Mouse (Mus musculus) midbrain, embryonic 13.5 days (tissue): ENCODE data around the gene Kansl1l. TPM values are rescaled to one million over a fixed set of nuclear protein-coding genes. Genes with fewer than 3 reads are reported as not detected.
A peak's percentile ranks its signal among the peaks of the same experiment; 100 is the strongest.

Experiments
- ATAC-seq: fragments of 200-750 bp; cut with Nextera tagmentation; 2 replicates; pipeline ENCODE4 v1.8.0; 2017; ENCODE audit warnings: mild to moderate bottlenecking, moderate TSS enrichment, moderate library complexity
- H3K27ac ChIP-seq: fragments of 300-500 bp; sonication (generic); 2 replicates; pipeline ENCODE4 v1.5.1; 2015; ENCODE audit warnings: inconsistent platforms, mild to moderate bottlenecking, moderate library complexity
- H3K27me3 ChIP-seq: fragments of 300-500 bp; sonication (generic); 2 replicates; pipeline ENCODE4 v1.6.1; 2015; ENCODE audit warnings: mild to moderate bottlenecking, inconsistent platforms
- H3K36me3 ChIP-seq: fragments of 300-500 bp; sonication (generic); 2 replicates; pipeline ENCODE4 v1.6.1; 2015; ENCODE audit warnings: mild to moderate bottlenecking, inconsistent platforms
- H3K4me1 ChIP-seq: fragments of 300-500 bp; sonication (generic); replicated peaks from 2 replicates; pipeline ENCODE4 v1.6.1; 2015; ENCODE audit warnings: inconsistent platforms
- H3K4me2 ChIP-seq: fragments of 300-500 bp; sonication (generic); replicated peaks from 2 replicates; pipeline ENCODE4 v1.6.1; 2015; ENCODE audit warnings: moderate library complexity, mild to moderate bottlenecking, inconsistent platforms
- H3K4me3 ChIP-seq: fragments of 300-500 bp; sonication (generic); replicated peaks from 2 replicates; pipeline ENCODE4 v1.5.1; 2015; ENCODE audit warnings: mild to moderate bottlenecking, inconsistent platforms
- H3K9ac ChIP-seq: fragments of 300-500 bp; sonication (generic); replicated peaks from 2 replicates; pipeline ENCODE4 v1.6.1; 2015; ENCODE audit warnings: mild to moderate bottlenecking, inconsistent platforms
- H3K9me3 ChIP-seq: fragments of 300-500 bp; sonication (generic); 2 replicates; pipeline ENCODE4 v1.6.1; 2016; ENCODE audit warnings: mild to moderate bottlenecking, inconsistent platforms
- WGBS: fragments of 180-500 bp; shearing (Covaris S2); methylation state at CpG from one replicate; pipeline ENCODE4 v1.1.7; 2015; 5-methylcytosine and 5-hydroxymethylcytosine counted together
- polyA plus RNA-seq: library from polyadenylated mRNA; unstranded; fragments of >200 nt; fragmentation: Nextera tagmentation; extraction: Ambion mirVana; gene quantifications from 2 replicates; pipeline ENCODE4 v1.2.1, GENCODE M21; 2015

Kansl1l gene
- polyA plus RNA-seq, 1 experiment from 2014 or later = 14.2 TPM

- WGBS = 67% methylated on average over 8 of the region's 8 CpGs
These were observed 124.5 kb downstream of the Kansl1l start for GRCm38 (mm10) chr1:66692780-66693392.

GRCm38 (mm10) chr1:66692308-66692707 is 125.1 kb downstream of the Kansl1l start:
- H3K27ac ChIP-seq = no peak overlapping the region
- no peak overlapping the region for H3K4me2 ChIP-seq
- no peak overlapping the region for H3K9ac ChIP-seq
- no peaks in the 10 kb centered on the region for H3K36me3 ChIP-seq
- peak; percentile 43; the same call in 1 of the 2 replicates for ATAC-seq
- peaks cover 6% of the 10 kb centered on the region for H3K4me1 ChIP-seq
- WGBS = 81% methylated on average over 1 of the region's 1 CpGs
- no peak overlapping the region for H3K4me3 ChIP-seq
- H3K9me3 ChIP-seq = no peaks in the 10 kb centered on the region
- H3K27me3 ChIP-seq = no peaks in the 10 kb centered on the region

More at GRCm38 (mm10) chr1:66692780-66693392, 124.5 kb downstream of the Kansl1l start:
- no peak overlapping the region for H3K4me3 ChIP-seq
- no peaks in the 10 kb centered on the region for H3K9me3 ChIP-seq
- no peaks in the 10 kb centered on the region for H3K27me3 ChIP-seq
- peaks cover 6% of the 10 kb centered on the region for H3K4me1 ChIP-seq
- H3K27ac ChIP-seq = no peak overlapping the region
- no peaks in the 10 kb centered on the region for H3K36me3 ChIP-seq
- H3K9ac ChIP-seq = no peak overlapping the region
- no peak overlapping the region for H3K4me2 ChIP-seq
- peak; percentile 53; the same call in 1 of the 2 replicates for ATAC-seq

DNA sequence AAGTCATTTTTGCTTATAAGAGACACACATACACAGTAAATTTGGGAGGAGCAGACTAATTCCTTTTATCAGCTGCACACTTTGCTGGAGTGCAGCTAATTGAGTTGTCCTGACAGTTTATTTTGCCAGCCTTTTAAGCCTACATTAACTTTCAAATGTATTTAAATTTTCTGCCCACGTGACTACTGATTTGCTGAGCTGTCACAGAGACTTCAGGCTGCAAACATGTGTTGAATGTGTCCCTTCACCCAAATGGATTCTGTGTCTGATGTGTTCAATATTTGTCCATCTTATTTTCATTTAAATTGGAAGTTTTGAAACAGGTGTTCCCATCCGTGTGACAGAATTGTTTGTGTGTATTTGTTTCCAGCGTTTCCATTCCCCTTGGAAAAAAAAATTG is 125.6 kb downstream of the Kansl1l start:
- no peak overlapping the region for H3K9ac ChIP-seq
- H3K27me3 ChIP-seq = no peaks in the 10 kb centered on the region
- H3K27ac ChIP-seq = no peak overlapping the region
- no peak for ATAC-seq
- no peaks in the 10 kb centered on the region for H3K36me3 ChIP-seq
- H3K4me3 ChIP-seq = no peak overlapping the region
- H3K4me1 ChIP-seq = peaks cover 6% of the 10 kb centered on the region
- no peaks in the 10 kb centered on the region for H3K9me3 ChIP-seq
- no peak overlapping the region for H3K4me2 ChIP-seq
- 59% methylated on average over 3 of the region's 3 CpGs for WGBS

- 91% methylated on average over 5 of the region's 5 CpGs for WGBS
- Histone ChIP-seq H3K4me2 (no peak overlapping the region), H3K4me1 (no peaks in the 10 kb centered on the region), H3K36me3 (no peaks in the 10 kb centered on the region), H3K9ac (no peak overlapping the region), H3K27me3 (no peaks in the 10 kb centered on the region), H3K27ac (no peak overlapping the region), H3K4me3 (no peak overlapping the region), H3K9me3 (no peaks in the 10 kb centered on the region)
- no peak for ATAC-seq
These were observed 134.4 kb downstream of the Kansl1l start for GRCm38 (mm10) chr1:66682974-66683373.

- no peak overlapping the region for H3K4me2 ChIP-seq
- no peaks in the 10 kb centered on the region for H3K36me3 ChIP-seq
- no peaks in the 10 kb centered on the region for H3K9me3 ChIP-seq
- no peak overlapping the region for H3K27ac ChIP-seq
- ATAC-seq = no peak
- no peak overlapping the region for H3K4me3 ChIP-seq
- H3K27me3 ChIP-seq = no peaks in the 10 kb centered on the region; the same call in 1 of the 2 replicates
- no peak overlapping the region for H3K9ac ChIP-seq
- no peaks in the 10 kb centered on the region for H3K4me1 ChIP-seq
- 45% methylated on average over 2 of the region's 2 CpGs for WGBS
These were observed 138.7 kb downstream of the Kansl1l start for GRCm38 (mm10) chr1:66678662-66679061.

GRCm38 (mm10) chr1:66677928-66678327 is 139.4 kb downstream of the Kansl1l start:
- no peaks in the 10 kb centered on the region for H3K9me3 ChIP-seq
- H3K4me3 ChIP-seq = no peak overlapping the region
- H3K36me3 ChIP-seq = no peaks in the 10 kb centered on the region
- ATAC-seq = 0 out of 2 replicates have a peak, but pooled peaks have one; percentile 9
- H3K4me2 ChIP-seq = no peak overlapping the region
- H3K27me3 ChIP-seq = no peaks in the 10 kb centered on the region; the same call in 1 of the 2 replicates
- WGBS = 66% methylated on average over 14 of the region's 14 CpGs
- no peaks in the 10 kb centered on the region for H3K4me1 ChIP-seq
- H3K27ac ChIP-seq = no peak overlapping the region
- H3K9ac ChIP-seq = no peak overlapping the region

- Histone ChIP-seq H3K4me3 (no peak overlapping the region), H3K27ac (no peak overlapping the region), H3K9ac (no peak overlapping the region), H3K27me3 (no peaks in the 10 kb centered on the region; the same call in 1 of the 2 replicates), H3K36me3 (no peaks in the 10 kb centered on the region), H3K4me1 (no peaks in the 10 kb centered on the region), H3K4me2 (no peak overlapping the region), H3K9me3 (no peaks in the 10 kb centered on the region)
- ATAC-seq = no peak
- WGBS = 88% methylated on average over 7 of the region's 7 CpGs
These were observed 144.6 kb downstream of the Kansl1l start for GRCm38 (mm10) chr1:66672812-66673211.

- ATAC-seq = no peak
- Histone ChIP-seq H3K27ac (no peak overlapping the region), H3K4me3 (no peak overlapping the region), H3K36me3 (no peaks in the 10 kb centered on the region), H3K4me2 (no peak overlapping the region), H3K27me3 (no peaks in the 10 kb centered on the region; the same call in 1 of the 2 replicates), H3K4me1 (no peaks in the 10 kb centered on the region), H3K9ac (no peak overlapping the region), H3K9me3 (no peaks in the 10 kb centered on the region)
- 76% methylated on average over 7 of the region's 7 CpGs for WGBS
These were observed 145.9 kb downstream of the Kansl1l start for GRCm38 (mm10) chr1:66671475-66671874.

Other genes starting within 250 kb of the Kansl1l start
- 36.2 and 41.0 TPM in 2 replicates for gene Rpe, start 116.7 kb downstream of the Kansl1l start, polyA plus RNA-seq
- 37.5 and 37.8 TPM in 2 replicates for gene Acadl, start 45.7 kb upstream of the Kansl1l start, polyA plus RNA-seq
- gene Myl1, start 127.8 kb upstream of the Kansl1l start, polyA plus RNA-seq = 0.76 TPM in 1 of 2 replicates, not detected in the other
- 143 and 150 TPM in 2 replicates for gene Lancl1, start 221.3 kb upstream of the Kansl1l start, polyA plus RNA-seq